Mouse (Mus musculus) kidney, adult 2 months (tissue): Measurements from ENCODE around the gene Astn2.

Experiments
- CTCF ChIP-seq: fragments of 200-500 bp; conservative IDR thresholded peaks from 2 replicates; pipeline ENCODE4 v1.5.1; 2011; ENCODE audit warnings: low read depth, mild to moderate bottlenecking, control low read depth, low read length, moderate library complexity, mixed read lengths; ENCODE audit not compliant: insufficient read depth, insufficient read length
- POLR2A ChIP-seq: fragments of 200-500 bp; IDR thresholded peaks from one replicate; pipeline ENCODE4 v1.6.1; 2011; ENCODE audit warnings: low read depth, low read length, control low read depth

DNA sequence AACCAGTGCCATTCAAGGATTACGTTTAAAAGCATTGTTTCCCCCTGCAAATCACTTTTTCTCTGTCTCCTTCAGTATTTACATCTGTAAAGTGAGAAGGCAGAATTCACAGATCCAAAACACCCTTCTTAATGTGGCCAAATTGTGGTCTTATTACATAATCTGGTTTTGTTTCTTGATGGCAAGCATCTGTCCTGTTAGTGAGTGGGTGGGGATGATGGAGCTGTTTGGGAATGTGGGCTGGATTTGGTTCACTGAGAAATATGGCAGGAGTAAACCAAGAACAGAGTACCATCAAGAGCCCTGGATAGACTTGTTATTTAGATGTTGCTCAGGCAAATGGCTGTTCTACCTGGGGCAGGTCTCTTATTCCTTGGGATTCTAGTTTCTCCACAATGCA, 484.1 kb downstream of the Astn2 start:
- no peak for TF ChIP-seq POLR2A
- TF ChIP-seq CTCF, result no peak
